Mouse (Mus musculus) erythroblast, embryonic 14.5 days (primary cell): ENCODE measurements around the gene Clec2d.

ENCODE experiments used
- GATA1 ChIP-seq: IDR thresholded peaks from 2 replicates; pipeline ENCODE4 v1.6.1; 2012; ENCODE audit warnings: low read length, inconsistent platforms, mixed read lengths
- TAL1 ChIP-seq: IDR thresholded peaks from 3 replicates; pipeline ENCODE4 v1.6.1; 2012; ENCODE audit warnings: low read length, inconsistent platforms, mixed read lengths

DNA sequence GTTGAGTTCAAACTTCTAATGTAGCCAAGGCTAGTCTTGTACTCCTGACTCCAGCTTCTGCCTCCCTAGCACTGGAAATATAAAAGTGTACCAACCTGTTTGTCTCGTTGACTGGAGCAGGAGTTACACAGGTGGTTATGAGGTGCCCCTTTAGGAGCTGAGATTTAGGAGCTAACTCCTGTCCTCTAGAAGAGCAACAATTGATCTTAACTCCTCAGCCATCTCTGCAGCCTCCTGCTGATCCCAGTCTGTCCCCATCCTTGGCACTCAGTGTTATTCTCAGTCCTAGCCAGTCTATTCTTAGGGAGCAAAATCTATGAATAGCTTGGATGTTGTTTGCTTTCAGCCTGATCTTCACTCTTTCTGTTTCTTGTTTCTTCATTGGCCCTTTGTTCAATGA is 2.1 kb downstream of the Clec2d start:
- TF ChIP-seq TAL1, result no peak
- no peak for TF ChIP-seq GATA1
